Mouse (Mus musculus) kidney, embryonic 14.5 days (tissue): ENCODE measurements around the gene Cnnm4. TPM values are rescaled to one million over a fixed set of nuclear protein-coding genes. Genes with fewer than 3 reads are reported as not detected.

ENCODE experiments used
- ATAC-seq: fragments of 200-750 bp; cut with Nextera tagmentation; 2 replicates; pipeline ENCODE4 v1.8.0; 2017; ENCODE audit warnings: moderate number of reproducible peaks, mild to moderate bottlenecking, moderate TSS enrichment, moderate library complexity; ENCODE audit not compliant: low FRiP score, low TSS enrichment
- H3K27ac ChIP-seq: fragments of 300-500 bp; sonication (generic); 2 replicates; pipeline ENCODE4 v1.5.1; 2014; ENCODE audit warnings: low read depth, mild to moderate bottlenecking, low read length, moderate library complexity, mixed read lengths
- H3K27me3 ChIP-seq: fragments of 300-500 bp; sonication (generic); 2 replicates; pipeline ENCODE4 v1.6.1; 2014; ENCODE audit warnings: mild to moderate bottlenecking, low read length; ENCODE audit not compliant: control insufficient read depth, insufficient read depth
- H3K36me3 ChIP-seq: fragments of 300-500 bp; sonication (generic); 2 replicates; pipeline ENCODE4 v1.6.1; 2014; ENCODE audit warnings: low read length, mixed read lengths; ENCODE audit not compliant: control insufficient read depth, insufficient read depth
- H3K4me1 ChIP-seq: fragments of 300-500 bp; sonication (generic); 2 replicates; pipeline ENCODE4 v1.6.1; 2014; ENCODE audit warnings: low read length, mixed read lengths; ENCODE audit not compliant: control insufficient read depth, insufficient read depth
- H3K4me2 ChIP-seq: fragments of 300-500 bp; sonication (generic); replicated peaks from 2 replicates; pipeline ENCODE4 v1.6.1; 2014; ENCODE audit warnings: low read depth, mild to moderate bottlenecking, low read length
- H3K4me3 ChIP-seq: fragments of 300-500 bp; sonication (generic); 2 replicates; pipeline ENCODE4 v1.5.1; 2014; ENCODE audit warnings: mild to moderate bottlenecking, low read length
- H3K9ac ChIP-seq: fragments of 300-500 bp; sonication (generic); 2 replicates; pipeline ENCODE4 v1.6.1; 2014; ENCODE audit warnings: low read depth, mild to moderate bottlenecking, low read length, moderate library complexity
- H3K9me3 ChIP-seq: fragments of 300-500 bp; sonication (generic); 2 replicates; pipeline ENCODE4 v1.6.1; 2016; ENCODE audit warnings: low read length; ENCODE audit not compliant: control insufficient read depth
- WGBS: fragments of 180-500 bp; shearing (Covaris S2); extraction: QIAGEN DNeasy Blood & Tissue Kit; methylation state at CpG from one replicate; pipeline ENCODE4 v1.1.7; 2014; 5-methylcytosine and 5-hydroxymethylcytosine counted together
- polyA plus RNA-seq: library from polyadenylated mRNA; unstranded; fragments of >200 nt; fragmentation: Nextera tagmentation; extraction: Ambion mirVana; gene quantifications from 2 replicates; pipeline ENCODE4 v1.2.1, GENCODE M21; 2014

Gene Cnnm4
- polyA plus RNA-seq, 1 experiment from 2014 or later = 13.1 TPM

- peak within 1 kb of the TSS; percentile 75 for H3K9ac ChIP-seq
- H3K27me3 ChIP-seq = no peaks in the 10 kb centered on the region
- under 1% methylated on average over 43 of the region's 43 CpGs for WGBS
- ATAC-seq = peak; percentile 98
- peak within 1 kb of the TSS; percentile 80 for H3K4me2 ChIP-seq
- no peaks in the 10 kb centered on the region for H3K9me3 ChIP-seq
- H3K27ac ChIP-seq = peak within 1 kb of the TSS; percentile 69
- peaks cover 29% of the 10 kb centered on the region for H3K4me1 ChIP-seq
- H3K36me3 ChIP-seq = peaks cover 36% of the 10 kb centered on the region
- H3K4me3 ChIP-seq = peak within 1 kb of the TSS; percentile 73
These were observed 75.6 kb downstream of the Cnnm4 start, which contains the start of gene Ankrd39 for GRCm38 (mm10) chr1:36546888-36547471. Gene Ankrd39, minus strand, starts transcription at chr1:36547445.

GRCm38 (mm10) chr1:36547981-36548598 is 76.7 kb downstream of the Cnnm4 start:
- ATAC-seq = no peak
- 36% methylated on average over 9 of the region's 9 CpGs for WGBS
- Histone ChIP-seq H3K27me3 (no peaks in the 10 kb centered on the region), H3K4me1 (peaks cover 29% of the 10 kb centered on the region), H3K4me2 (no peak overlapping the region), H3K27ac (peak overlapping the region; percentile 69; the same call in 1 of the 2 replicates), H3K9ac (no peak overlapping the region), H3K36me3 (peaks cover 47% of the 10 kb centered on the region), H3K4me3 (no peak overlapping the region), H3K9me3 (no peaks in the 10 kb centered on the region)

GRCm38 (mm10) chr1:36548771-36549170 is 77.4 kb downstream of the Cnnm4 start:
- Histone ChIP-seq H3K4me1 (peaks cover 29% of the 10 kb centered on the region), H3K27me3 (no peaks in the 10 kb centered on the region)

GRCm38 (mm10) chr1:36549491-36549890 is 78.1 kb downstream of the Cnnm4 start:
- WGBS = 70% methylated on average over 18 of the region's 18 CpGs
- no peak overlapping the region for H3K27ac ChIP-seq
- peak overlapping the region; percentile 18; the same call in 1 of the 2 replicates for H3K9ac ChIP-seq
- peaks cover 32% of the 10 kb centered on the region for H3K4me1 ChIP-seq
- H3K9me3 ChIP-seq = no peaks in the 10 kb centered on the region
- no peaks in the 10 kb centered on the region for H3K27me3 ChIP-seq
- H3K4me2 ChIP-seq = no peak overlapping the region; the same call in 1 of the 2 replicates
- ATAC-seq = no peak
- no peak overlapping the region for H3K4me3 ChIP-seq
- H3K36me3 ChIP-seq = peaks cover 61% of the 10 kb centered on the region

More at GRCm38 (mm10) chr1:36548771-36549170, 77.4 kb downstream of the Cnnm4 start:
- Histone ChIP-seq H3K4me3 (no peak overlapping the region), H3K9me3 (no peaks in the 10 kb centered on the region), H3K36me3 (peaks cover 54% of the 10 kb centered on the region), H3K4me2 (no peak overlapping the region), H3K9ac (no peak overlapping the region; the same call in 1 of the 2 replicates), H3K27ac (no peak overlapping the region)
- no peak for ATAC-seq
- 32% methylated on average over 8 of the region's 8 CpGs for WGBS

- Histone ChIP-seq H3K4me1 (peaks cover 40% of the 10 kb centered on the region), H3K4me2 (no peak overlapping the region), H3K36me3 (peaks cover 67% of the 10 kb centered on the region), H3K9ac (no peak overlapping the region), H3K27ac (no peak overlapping the region), H3K9me3 (no peaks in the 10 kb centered on the region), H3K27me3 (no peaks in the 10 kb centered on the region), H3K4me3 (no peak overlapping the region)
- ATAC-seq = no peak
- WGBS = 77% methylated on average over 20 of the region's 20 CpGs
These were observed 78.8 kb downstream of the Cnnm4 start for GRCm38 (mm10) chr1:36550075-36550863.

GRCm38 (mm10) chr1:36551904-36552303 is 80.5 kb downstream of the Cnnm4 start:
- peaks cover 69% of the 10 kb centered on the region for H3K36me3 ChIP-seq
- no peak for ATAC-seq
- no peak overlapping the region for H3K9ac ChIP-seq
- no peak overlapping the region for H3K4me3 ChIP-seq
- 92% methylated on average over 17 of the region's 17 CpGs for WGBS
- H3K4me1 ChIP-seq = peaks cover 41% of the 10 kb centered on the region
- no peak overlapping the region for H3K4me2 ChIP-seq
- H3K27me3 ChIP-seq = no peaks in the 10 kb centered on the region
- no peaks in the 10 kb centered on the region for H3K9me3 ChIP-seq
- no peak overlapping the region for H3K27ac ChIP-seq

GRCm38 (mm10) chr1:36552506-36552905 is 81.1 kb downstream of the Cnnm4 start:
- H3K9me3 ChIP-seq = no peaks in the 10 kb centered on the region

GRCm38 (mm10) chr1:36554633-36555399 is 83.4 kb downstream of the Cnnm4 start:
- H3K27ac ChIP-seq = peak overlapping the region; percentile 100; the same call in 1 of the 2 replicates

More at GRCm38 (mm10) chr1:36552506-36552905, 81.1 kb downstream of the Cnnm4 start:
- Histone ChIP-seq H3K27ac (no peak overlapping the region), H3K9ac (no peak overlapping the region), H3K27me3 (no peaks in the 10 kb centered on the region), H3K36me3 (peaks cover 69% of the 10 kb centered on the region), H3K4me1 (peaks cover 39% of the 10 kb centered on the region), H3K4me2 (no peak overlapping the region), H3K4me3 (no peak overlapping the region)
- WGBS = 78% methylated on average over 16 of the region's 16 CpGs
- ATAC-seq = no peak

More at GRCm38 (mm10) chr1:36554633-36555399, 83.4 kb downstream of the Cnnm4 start:
- peak overlapping the region; percentile 97; the same call in 1 of the 2 replicates for H3K9ac ChIP-seq
- no peak for ATAC-seq
- H3K9me3 ChIP-seq = no peaks in the 10 kb centered on the region
- H3K27me3 ChIP-seq = no peaks in the 10 kb centered on the region
- 49% methylated on average over 21 of the region's 21 CpGs for WGBS
- peaks cover 55% of the 10 kb centered on the region for H3K36me3 ChIP-seq
- peaks cover 32% of the 10 kb centered on the region for H3K4me1 ChIP-seq
- peak overlapping the region; percentile 56 for H3K4me2 ChIP-seq
- peak overlapping the region; percentile 55 for H3K4me3 ChIP-seq
